Mouse (Mus musculus): ENCODE measurements around the gene Tnrc6b. TPM values are rescaled to one million over a fixed set of nuclear protein-coding genes. Genes with fewer than 3 reads are reported as not detected.
"Not testable (repeated sequence)": the region's sequence is repeated elsewhere in the genome, so short reads cannot be mapped to it uniquely, and the experiment has no call there.

Tnrc6b gene
- total RNA-seq, 2 experiments from 2014 or later = 48.5 to 55.6 TPM

DNA sequence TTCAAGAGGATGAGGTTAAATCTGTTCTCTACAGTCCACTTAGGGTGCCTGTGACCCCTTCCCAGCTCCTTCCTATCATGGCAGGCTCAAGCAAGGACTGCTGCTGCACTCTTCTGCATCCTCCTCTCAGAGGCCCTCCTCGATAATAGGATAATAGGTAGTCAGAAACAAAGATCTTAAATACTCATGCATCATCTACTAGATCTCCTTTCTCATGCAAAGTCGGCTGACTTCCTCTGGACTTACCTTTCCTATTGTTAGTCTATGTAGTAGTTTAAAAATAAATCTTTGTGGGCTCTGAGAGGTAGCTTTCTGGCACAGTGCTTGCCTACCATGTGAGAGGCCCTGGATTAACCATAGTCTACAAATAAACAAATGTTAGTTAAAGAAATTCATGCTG lies 18.4 kb downstream of the Tnrc6b start:
- Histone ChIP-seq H3K27ac (no peak overlapping the region), H3K4me3 (no peak overlapping the region)
- no peak for TF ChIP-seq CTCF (IDR thresholded peaks at IDR 0.05)
- intact Hi-C loops (cut with DNase I) = no loop called here
- DNase-seq = no peak

DNA sequence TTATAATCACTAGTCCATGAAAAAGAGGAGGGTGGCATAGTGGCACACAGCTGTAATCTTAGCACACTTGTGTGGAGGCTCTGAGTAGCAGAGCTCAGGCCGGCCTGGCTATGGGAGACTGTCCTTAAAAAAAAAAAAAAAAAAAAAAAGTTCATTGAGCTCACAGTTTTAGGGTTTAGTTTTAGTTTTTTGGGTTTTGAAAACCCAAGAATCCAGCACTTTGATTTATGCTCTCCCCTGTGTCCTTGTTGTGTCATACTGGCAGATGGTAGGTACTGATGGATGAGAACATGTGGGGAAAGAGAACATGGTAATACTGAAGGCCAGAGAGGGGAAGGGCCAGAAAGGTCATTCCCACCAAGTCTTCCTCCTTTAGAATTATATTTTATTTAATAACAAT lies 19.9 kb downstream of the Tnrc6b start:
- TF ChIP-seq CTCF (IDR thresholded peaks at IDR 0.05) = no peak
- DNase-seq = no peak
- Histone ChIP-seq H3K27ac (peak overlapping the region; percentile 67; the same call in 1 of the 2 replicates), H3K4me3 (no peak overlapping the region)
- intact Hi-C loops (cut with DNase I) = no loop called here

DNA sequence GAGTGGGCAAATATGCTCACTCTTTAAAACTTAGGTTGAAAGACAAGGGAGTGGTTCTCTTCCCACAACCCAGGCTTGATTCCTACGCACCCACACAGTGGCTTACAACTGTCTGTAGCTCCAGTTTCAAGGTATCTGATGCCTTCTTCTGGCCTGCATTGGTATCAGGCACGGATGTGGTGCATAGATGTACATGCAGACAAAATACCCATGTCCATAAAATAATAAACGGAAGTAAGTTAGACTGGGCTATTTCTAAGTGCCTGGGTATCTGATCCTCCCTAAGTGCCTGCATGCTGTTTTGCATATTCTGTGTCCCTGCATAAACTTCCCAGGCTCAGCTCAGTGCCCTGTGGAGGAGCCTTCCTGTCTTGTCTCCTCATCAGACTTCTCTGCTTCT lies 20.4 kb downstream of the Tnrc6b start:
- TF ChIP-seq CTCF (IDR thresholded peaks at IDR 0.05) = no peak
- no peak for DNase-seq
- Histone ChIP-seq H3K27ac (peak overlapping the region; percentile 67), H3K4me3 (no peak overlapping the region)
- intact Hi-C loops (cut with DNase I) = no loop called here

DNA sequence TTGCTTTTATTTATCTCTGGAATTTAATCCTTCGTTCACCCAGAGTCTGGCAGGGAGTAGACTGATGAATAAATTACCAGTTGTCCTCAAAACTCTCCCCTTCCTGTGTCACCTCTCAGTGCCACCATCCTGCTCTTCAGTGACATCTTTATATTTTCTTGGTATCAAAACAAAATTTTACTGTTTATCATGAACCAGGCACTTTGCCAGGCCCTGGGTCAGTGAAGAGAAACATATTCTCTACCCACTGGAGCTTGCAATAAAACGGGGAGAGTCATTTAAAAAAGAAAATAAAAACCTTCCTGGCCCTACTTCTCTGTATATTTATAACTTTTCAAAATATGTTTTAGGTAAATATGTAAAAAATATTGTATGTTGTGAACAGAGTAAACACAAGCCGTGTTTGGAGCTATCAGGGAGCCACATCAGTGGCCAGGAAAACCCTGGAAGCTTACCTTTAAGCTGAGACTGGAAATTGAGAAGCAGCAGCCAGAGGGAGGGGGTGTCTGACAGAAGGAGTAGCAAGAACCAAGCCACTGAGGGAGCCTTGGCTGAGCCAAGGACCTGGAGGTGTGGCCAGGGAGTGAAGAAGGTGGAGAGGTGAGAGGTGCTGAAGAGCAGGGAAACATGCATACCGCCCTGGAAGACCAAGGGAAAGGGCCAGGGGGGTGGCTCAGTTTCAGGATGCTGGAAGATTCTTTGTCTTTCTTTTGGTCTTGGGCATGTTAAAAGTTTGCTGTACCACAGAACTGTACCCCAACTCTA lies 21.3 kb downstream of the Tnrc6b start:
- peak overlapping the region; percentile 67 for H3K27ac ChIP-seq
- H3K4me3 ChIP-seq = no peak overlapping the region
- peak; percentile 40 for DNase-seq
- no peak for TF ChIP-seq CTCF (IDR thresholded peaks at IDR 0.05)
- intact Hi-C loops (cut with DNase I) = no loop called here

DNA sequence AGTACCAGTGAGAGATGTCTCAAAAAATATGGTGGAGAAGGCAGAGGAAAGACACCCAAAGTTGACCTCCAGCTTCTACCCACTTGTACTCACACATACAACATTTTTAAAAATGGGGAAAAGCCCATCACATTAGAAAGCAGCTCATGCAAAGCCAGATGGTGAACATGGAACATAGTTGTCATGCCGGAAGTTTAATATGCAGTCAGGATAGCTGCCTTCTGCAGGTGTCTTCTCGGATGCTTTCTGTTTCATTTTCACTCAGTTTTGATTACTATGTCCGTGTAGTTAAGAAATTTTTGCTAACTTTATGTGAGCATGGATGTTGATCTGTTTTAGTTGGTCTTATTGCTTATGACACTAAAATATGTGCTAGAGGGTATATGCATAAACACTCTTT lies 24.2 kb downstream of the Tnrc6b start:
- Histone ChIP-seq H3K27ac (no peak overlapping the region), H3K4me3 (no peak overlapping the region)
- no peak for TF ChIP-seq CTCF (IDR thresholded peaks at IDR 0.05)
- intact Hi-C loops (cut with DNase I) = no loop called here
- DNase-seq = no peak

DNA sequence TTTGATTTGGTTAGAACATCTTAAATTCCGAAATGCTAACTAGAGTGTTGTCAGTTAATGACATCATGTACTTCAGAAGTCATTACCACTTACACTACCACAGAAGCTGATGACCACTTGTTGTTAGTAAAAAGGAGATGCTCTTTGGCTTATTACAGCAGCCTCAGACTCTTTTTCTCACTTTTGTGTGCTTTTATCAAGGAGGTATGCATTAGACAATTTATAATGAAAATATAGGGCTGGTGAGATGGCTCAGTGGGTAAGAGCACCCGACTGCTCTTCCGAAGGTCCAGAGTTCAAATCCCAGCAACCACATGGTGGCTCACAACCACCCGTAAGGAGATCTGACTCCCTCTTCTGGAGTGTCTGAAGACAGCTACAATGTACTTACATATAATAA lies 24.6 kb downstream of the Tnrc6b start:
- intact Hi-C loops (cut with DNase I); H3K4me3 ChIP-seq; DNase-seq; H3K27ac ChIP-seq: not testable (repeated sequence)

DNA sequence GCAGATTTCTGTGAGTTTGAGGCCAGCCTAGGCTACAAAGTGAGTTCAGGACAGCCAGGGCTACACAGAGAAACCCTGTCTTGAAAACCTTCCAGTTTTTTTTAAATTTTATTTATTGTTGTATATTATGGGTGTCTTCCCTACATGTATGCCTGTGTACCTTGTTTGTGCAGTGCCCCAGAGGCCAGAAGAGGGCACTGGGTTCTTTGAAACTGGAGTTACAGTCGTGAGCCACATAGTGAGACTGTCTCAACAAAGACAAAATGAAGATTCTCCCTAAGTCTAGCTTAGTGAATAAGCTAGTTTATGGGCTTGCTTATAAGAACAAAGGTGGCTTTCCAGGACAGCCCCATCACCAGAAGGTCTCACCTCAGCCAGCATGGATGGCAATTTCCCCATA lies 25.4 kb downstream of the Tnrc6b start:
- DNase-seq = no peak
- TF ChIP-seq CTCF (IDR thresholded peaks at IDR 0.05) = peak; percentile 36
- intact Hi-C loops (cut with DNase I) = no loop called here
- no peak overlapping the region for H3K27ac ChIP-seq
- H3K4me3 ChIP-seq = no peak overlapping the region

DNA sequence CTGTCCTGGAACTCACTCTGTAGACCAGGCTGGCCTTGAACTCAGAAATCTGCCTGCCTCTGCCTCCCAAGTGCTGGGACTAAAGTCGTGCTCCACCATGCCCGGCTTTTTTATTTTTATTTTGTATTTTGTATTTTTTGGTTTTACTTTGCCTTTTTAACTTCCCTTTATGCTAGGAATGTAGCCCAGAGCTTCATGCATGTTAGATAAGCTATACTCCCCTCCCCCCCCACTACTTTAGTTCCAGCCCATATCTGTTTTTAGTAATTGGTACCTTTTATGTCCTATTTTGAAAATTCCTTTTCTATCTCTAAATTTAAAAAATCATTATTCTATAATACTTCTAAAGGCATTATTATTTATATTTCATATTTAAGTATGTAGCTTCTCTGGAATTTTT lies 27.1 kb downstream of the Tnrc6b start:
- intact Hi-C loops (cut with DNase I) = no loop called here

DNA sequence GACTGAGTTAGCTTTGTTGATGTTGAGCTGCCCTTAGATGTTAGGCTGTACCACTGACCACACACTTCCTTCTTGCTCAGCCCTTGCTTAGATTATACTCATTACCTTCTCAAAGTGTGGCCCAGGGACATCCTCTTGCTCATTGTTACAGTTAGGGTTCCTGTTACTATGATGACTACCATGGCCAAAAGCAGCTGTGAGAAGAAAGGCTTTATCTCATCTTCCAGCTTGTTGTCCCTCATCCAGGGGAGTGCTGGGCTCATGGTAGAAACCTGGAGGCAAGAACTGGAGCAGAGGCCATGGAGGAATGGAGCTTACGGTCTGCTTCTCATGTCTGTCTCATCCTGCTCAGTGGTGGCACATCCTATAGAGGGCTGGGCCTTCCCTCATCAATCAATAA lies 28.9 kb downstream of the Tnrc6b start:
- H3K4me3 ChIP-seq = peak overlapping the region; percentile 35; the same call in 1 of the 2 replicates
- TF ChIP-seq CTCF (IDR thresholded peaks at IDR 0.05) = no peak

More for the DNA sequence above, 27.1 kb downstream of the Tnrc6b start:
- TF ChIP-seq CTCF (IDR thresholded peaks at IDR 0.05) = no peak
- no peak overlapping the region for H3K4me3 ChIP-seq
- DNase-seq = no peak
- peak overlapping the region; percentile 84; the same call in 1 of the 2 replicates for H3K27ac ChIP-seq

DNA sequence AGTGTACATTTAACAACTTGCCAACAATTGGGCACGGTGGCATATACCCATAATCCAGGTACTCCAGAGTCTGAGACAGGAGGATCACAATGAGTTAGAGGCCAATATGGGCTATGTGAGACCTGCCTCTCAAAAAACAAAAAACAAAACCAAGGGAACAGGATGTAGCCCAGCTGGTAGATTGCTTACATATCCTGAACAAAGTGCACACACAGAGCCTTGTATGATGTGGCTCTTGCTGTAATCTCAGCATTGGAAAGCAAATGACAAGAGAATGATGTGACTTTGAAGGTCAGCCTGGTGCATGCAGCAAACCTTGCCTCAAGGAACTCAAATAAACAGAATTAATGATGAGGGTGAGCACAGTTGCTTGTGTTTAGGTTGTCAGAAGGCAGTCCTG lies 30.7 kb downstream of the Tnrc6b start:
- no peak for DNase-seq
- Histone ChIP-seq H3K27ac (peak overlapping the region; percentile 39; the same call in 1 of the 2 replicates), H3K4me3 (no peak overlapping the region)
- no peak for TF ChIP-seq CTCF (IDR thresholded peaks at IDR 0.05)
- intact Hi-C loops (cut with DNase I) = no loop called here

More for the DNA sequence above, 28.9 kb downstream of the Tnrc6b start:
- DNase-seq = no peak
- peak overlapping the region; percentile 84 for H3K27ac ChIP-seq
- intact Hi-C loops (cut with DNase I) = no loop called here

DNA sequence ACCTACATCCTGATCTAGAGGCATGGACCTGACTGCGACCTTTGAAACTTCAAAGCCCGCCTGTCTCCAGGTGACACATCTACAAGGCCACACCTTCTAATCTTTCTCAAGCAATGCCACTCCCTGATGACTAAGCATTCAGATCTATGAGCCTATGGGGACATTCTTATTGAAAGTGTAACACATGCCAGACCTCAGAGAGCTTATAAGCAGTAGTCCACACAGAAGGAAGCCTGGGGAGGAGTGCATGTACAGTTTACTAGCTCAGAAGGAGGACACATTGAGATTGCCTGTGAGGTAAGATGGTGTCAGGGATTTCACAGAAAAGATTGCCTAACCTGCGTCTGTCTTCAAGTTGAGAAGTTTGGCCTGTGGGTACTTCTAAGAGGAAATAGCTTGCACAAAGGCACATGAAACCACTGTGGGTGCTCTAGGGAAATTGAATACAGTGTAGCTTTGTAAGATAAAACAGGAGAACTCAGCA lies 31.9 kb downstream of the Tnrc6b start:
- Histone ChIP-seq H3K4me3 (no peak overlapping the region), H3K27ac (peak overlapping the region; percentile 28; the same call in 1 of the 2 replicates)
- no peak for TF ChIP-seq CTCF (IDR thresholded peaks at IDR 0.05)
- intact Hi-C loops (cut with DNase I) = no loop called here
- DNase-seq = no peak

DNA sequence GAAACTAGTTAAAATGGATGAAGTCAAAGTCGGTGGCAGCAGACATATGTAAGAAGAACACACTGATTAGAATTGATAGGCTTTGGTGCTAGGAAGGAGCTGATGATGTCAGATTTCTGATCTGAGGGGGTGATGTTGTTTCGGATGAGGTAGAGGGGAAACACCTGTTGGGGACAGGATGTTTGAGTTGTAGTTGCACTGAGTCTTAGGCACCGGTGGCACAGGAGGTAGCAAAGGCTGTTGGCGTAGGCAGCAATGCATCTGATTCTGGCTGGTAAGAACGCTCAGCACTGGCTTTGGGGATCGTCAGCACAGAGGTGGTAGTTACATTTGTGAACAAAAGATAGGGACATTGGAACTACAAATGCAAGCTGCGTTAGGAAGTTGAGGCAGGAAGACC lies 32.5 kb downstream of the Tnrc6b start:
- H3K27ac ChIP-seq = peak overlapping the region; percentile 28; the same call in 1 of the 2 replicates
- H3K4me3 ChIP-seq = no peak overlapping the region
- no peak for DNase-seq
- TF ChIP-seq CTCF (IDR thresholded peaks at IDR 0.05) = no peak
- intact Hi-C loops (cut with DNase I) = no loop called here

DNA sequence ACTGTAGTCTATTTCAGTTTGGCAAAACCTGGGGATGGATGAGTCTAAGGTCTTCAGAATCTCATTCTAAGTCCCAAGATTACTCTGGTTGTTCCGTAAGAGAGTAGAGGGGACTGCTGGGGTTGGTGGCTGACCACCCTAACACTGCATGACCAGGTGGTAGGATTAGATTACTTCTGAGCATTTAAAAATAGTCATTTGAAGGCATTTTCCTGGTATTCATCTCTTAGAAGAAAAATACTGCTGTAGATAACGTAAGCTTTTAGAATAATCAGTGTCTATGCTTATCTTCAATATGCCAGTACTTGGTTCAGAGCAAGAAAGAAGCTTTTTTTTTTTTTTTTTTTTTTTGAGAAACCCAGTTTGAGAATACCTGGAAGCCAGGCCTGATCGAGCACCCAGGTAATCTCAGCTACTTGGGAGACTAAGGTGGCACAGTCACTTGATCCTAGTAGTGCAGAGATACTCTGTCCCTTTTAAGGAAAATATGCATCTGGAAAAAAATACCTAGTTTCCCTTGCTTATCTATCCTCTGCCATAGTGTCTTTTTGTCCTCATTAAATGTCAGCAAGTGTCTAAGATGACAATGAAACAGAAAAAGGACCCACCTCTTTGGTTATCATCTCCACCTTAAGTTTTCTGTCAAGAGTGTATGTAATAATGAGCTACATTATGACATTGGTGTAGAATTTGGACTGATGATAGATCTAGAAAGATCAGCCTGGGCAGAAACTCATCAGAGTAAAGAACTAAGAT lies 33.7 kb downstream of the Tnrc6b start:
- DNase-seq = no peak
- intact Hi-C loops (cut with DNase I) = no loop called here
- TF ChIP-seq CTCF (IDR thresholded peaks at IDR 0.05) = no peak
- no peak overlapping the region for H3K4me3 ChIP-seq
- peak overlapping the region; percentile 17; the same call in 1 of the 2 replicates for H3K27ac ChIP-seq
